Mouse (Mus musculus) brain, embryonic 18.5 days (tissue): ENCODE data around the gene Tob2.

Source experiments
- DNase-seq: peaks from one replicate; pipeline ENCODE4 v3.0.0-alpha.2; 2012; ENCODE audit warnings: low read depth, low spot score

Gene Tob2

GRCm38 (mm10) chr15:81812287-81812686, 46.3 kb downstream of the Tob2 start:
- DNase-seq: no peak

DNA sequence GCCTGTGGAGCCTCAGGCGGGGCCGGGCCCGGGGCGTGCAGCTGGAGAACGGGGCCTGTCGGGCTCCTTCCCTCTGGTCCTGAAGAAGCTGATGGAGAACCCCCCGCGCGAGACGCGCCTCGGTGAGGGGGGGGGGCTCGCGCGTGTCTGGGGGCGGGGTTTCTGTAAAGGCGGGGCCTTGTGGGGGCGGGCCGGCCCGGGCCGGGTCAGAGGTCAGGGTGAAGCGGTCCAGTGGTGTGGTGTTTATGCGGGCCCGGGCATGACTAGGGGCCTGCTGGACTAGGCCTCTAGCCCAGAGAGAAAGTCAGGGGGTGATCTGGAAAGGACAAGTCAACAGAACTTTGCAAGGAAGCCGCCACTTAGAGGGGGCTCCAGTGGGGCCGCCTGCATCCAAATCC, 47.0 kb downstream of the Tob2 start:
- DNase-seq: no peak

- DNase-seq: peak; percentile 98
These were observed 47.7 kb downstream of the Tob2 start for GRCm38 (mm10) chr15:81810671-81811598.

DNA sequence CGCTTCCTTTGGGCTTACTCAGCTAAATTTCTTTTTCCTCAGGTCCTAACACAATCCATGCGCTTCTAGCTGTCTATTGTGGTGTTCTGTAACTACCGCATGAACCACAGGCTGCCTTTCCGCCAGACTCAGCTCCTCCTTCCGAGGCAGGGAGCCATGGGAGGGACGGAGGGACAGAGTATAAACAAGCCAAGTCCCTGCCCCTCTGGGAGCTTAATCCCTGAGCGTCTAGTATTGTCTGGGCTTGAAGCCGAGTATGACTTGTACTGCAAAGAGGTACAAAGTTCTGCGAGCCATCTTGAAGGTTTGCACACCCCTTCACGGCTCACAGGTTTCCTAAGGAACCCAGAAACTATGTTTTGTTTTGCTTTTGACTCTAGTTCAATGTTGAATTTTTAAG, 48.4 kb downstream of the Tob2 start:
- DNase-seq: peak; percentile 62

GRCm38 (mm10) chr15:81809550-81809949, 49.0 kb downstream of the Tob2 start:
- no peak for DNase-seq

- DNase-seq: no peak
These were observed 49.8 kb downstream of the Tob2 start for GRCm38 (mm10) chr15:81808799-81809198.

- DNase-seq: no peak
These were observed 51.8 kb downstream of the Tob2 start for GRCm38 (mm10) chr15:81806621-81807404.

DNA sequence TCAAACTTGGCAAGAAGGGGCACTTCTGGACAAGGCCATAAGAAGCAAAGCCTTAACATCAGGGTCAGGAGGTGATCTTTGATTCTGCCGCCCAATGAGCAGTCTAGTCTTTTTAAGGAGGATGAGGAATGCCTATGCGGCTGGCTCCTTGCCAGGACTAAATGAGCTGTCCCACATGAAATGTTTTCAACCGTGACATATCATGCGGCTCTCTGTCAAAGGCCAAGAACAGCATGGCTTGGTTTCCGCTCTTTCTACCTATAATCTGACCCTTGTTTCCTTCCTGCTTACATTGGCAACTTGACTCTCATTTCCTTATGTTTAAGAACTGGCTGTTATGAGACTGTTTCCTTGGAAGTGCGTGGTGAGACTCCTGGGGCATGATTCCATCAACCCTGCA, 53.0 kb downstream of the Tob2 start:
- DNase-seq: no peak

GRCm38 (mm10) chr15:81804883-81805282, 53.7 kb downstream of the Tob2 start:
- DNase-seq: no peak

- no peak for DNase-seq
These were observed 54.4 kb downstream of the Tob2 start for GRCm38 (mm10) chr15:81804172-81804571.

DNA sequence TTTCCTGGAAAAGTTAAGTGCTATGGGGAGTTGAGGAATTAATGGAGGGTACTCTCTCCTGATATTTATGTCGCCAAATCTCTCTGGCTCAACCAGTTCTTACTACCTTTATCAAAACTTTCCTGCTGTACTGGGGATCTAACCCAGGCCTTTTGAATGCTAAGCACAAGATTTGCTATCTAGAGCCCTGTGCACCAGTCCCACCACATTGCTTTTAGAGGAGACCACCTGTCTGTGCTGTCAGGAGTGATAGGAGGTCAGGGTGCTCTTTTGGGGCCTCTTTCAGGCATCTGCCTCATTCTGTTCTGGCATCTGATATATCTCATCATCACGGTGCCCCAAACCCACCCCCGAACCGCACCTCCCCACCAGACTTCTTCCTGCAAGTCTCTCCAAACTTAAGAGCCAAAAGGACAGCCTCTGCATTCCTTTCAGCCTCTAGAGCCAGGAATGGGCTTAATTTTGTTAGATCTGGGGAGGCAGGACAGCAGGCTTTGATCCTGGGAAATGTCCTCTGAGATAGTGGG, 55.1 kb downstream of the Tob2 start:
- DNase-seq: no peak

DNA sequence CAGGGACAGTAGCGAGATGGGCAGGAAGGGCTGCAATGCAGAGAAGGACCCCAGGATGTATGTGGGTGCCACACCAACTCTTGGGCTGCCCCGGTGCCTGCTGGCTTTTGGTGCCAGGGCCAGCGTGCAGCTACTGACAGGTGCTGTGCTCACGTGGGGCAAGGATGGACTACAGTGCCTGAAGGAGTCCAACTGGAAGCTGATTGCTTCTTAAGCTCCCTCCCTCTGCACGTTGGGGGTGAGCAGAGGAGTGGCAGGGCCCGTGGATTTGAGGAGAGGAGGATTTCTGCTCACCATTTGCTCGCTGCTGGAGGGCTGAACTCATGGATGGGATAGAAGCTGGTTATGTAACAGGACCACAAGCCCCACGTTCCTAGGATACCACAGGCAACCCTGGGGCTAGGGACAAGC, 55.6 kb downstream of the Tob2 start:
- no peak for DNase-seq

DNA sequence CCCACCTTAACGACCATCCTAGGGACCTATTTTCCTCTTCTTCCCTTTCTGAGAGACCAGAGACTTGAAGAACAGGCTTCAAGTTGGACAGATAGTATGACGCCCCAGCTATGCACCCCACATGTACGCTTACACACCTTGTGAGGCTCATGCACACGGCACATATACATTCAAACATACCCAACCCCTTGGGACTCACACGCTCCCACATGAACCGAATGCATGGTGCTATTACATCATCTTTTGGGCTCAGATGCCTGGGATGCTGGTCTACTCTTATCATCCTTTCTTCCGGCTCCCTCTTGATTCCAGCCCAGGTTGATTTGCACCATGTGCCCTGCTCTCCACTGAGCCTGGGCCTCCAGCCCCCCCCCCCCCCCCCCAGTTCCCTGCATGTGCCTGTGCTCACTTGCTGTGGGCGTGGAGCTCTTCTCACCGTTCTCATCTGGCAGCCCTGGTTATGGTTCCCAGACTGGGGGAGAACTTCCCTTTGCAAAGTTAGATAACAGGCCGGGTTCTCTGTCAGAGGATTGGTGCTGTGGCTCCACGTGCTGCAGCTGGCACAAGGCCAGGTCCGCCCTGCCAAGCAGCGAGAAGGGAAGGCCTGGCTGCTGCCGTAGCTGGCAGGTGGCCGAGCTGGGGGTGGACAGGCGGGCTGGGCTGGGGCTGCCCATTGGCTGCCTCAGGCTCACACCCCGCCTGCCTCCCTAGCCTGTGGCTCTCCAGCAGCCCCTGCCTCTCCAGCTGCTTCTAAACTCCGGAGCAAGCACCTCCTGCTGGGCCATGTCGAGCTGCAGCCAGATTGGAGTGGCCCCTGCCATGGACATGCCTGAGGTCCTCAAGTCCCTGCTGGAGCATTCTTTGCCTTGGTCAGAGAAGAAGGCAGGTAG, 56.4 kb downstream of the Tob2 start, which contains the start of gene Tef:
Gene Tef, plus strand, starts transcription at position 421 of the 890 bp plus-strand sequence.
- peak; percentile 84 for DNase-seq

- no peak for DNase-seq
These were observed 58.2 kb downstream of the Tob2 start for GRCm38 (mm10) chr15:81800391-81800790.

- no peak for DNase-seq
These were observed 60.2 kb downstream of the Tob2 start for GRCm38 (mm10) chr15:81798421-81798820.
